Mouse (Mus musculus): ENCODE measurements around the gene Gm49450.

DNA sequence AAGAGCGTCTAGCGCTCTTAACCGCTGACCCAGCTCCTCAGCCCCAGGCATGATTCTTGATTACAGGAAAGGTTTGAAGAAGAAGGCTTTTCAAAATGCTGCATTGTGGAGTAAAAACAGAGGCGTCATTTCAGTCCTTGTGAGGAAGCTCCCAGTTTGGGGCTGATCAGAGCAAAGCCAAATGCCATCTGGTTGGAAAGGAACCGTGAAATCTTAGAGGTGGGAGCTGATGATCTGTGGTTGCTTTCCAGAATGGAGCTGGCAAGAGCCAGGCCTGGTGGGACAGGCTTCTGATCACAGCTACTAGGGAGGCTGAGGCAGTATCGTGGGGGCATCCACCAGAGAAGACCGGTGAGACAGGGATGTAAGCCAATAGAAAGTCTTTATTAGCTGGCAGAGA is 43.5 kb upstream of the Gm49450 start:
- TF ChIP-seq POLR2A (IDR thresholded peaks at IDR 0.05; ENCODE audit: control insufficient read depth, extremely low read depth, insufficient read depth, low read length, poor library complexity) (no peak), CTCF (IDR thresholded peaks at IDR 0.05; ENCODE audit: borderline replicate concordance, control insufficient read depth, extremely low read depth, insufficient read depth, low read length, poor library complexity) (no peak)
